Mouse (Mus musculus) heart, embryonic 11.5 days (tissue): Measurements from ENCODE around the gene Cdca5. TPM values are rescaled to one million over a fixed set of nuclear protein-coding genes. Genes with fewer than 3 reads are reported as not detected.

Source experiments
- ATAC-seq: fragments of 200-750 bp; cut with Nextera tagmentation; replicated peaks from 2 replicates; pipeline ENCODE4 v1.8.0; 2017; ENCODE audit warnings: moderate library complexity; ENCODE audit not compliant: insufficient number of reproducible peaks, low FRiP score, low TSS enrichment
- H3K27ac ChIP-seq: fragments of 300-500 bp; sonication (generic); 2 replicates; pipeline ENCODE4 v1.5.1; 2014; ENCODE audit warnings: mild to moderate bottlenecking, low read depth, low read length
- H3K27me3 ChIP-seq: fragments of 300-500 bp; sonication (generic); 2 replicates; pipeline ENCODE4 v1.6.1; 2014; ENCODE audit warnings: mild to moderate bottlenecking, low read length, mixed read lengths; ENCODE audit not compliant: control insufficient read depth, insufficient read depth
- H3K36me3 ChIP-seq: fragments of 300-500 bp; sonication (generic); 2 replicates; pipeline ENCODE4 v1.6.1; 2014; ENCODE audit warnings: mild to moderate bottlenecking, low read length, moderate library complexity, mixed read lengths; ENCODE audit not compliant: control insufficient read depth, insufficient read depth
- H3K4me1 ChIP-seq: fragments of 300-500 bp; sonication (generic); 2 replicates; pipeline ENCODE4 v1.6.1; 2014; ENCODE audit warnings: low read length; ENCODE audit not compliant: control insufficient read depth, insufficient read depth
- H3K4me2 ChIP-seq: fragments of 300-500 bp; sonication (generic); 2 replicates; pipeline ENCODE4 v1.6.1; 2014; ENCODE audit warnings: mild to moderate bottlenecking, moderate library complexity
- H3K4me3 ChIP-seq: fragments of 300-500 bp; sonication (generic); 2 replicates; pipeline ENCODE4 v1.5.1; 2014; ENCODE audit warnings: low read depth, low read length
- H3K9ac ChIP-seq: fragments of 300-500 bp; sonication (generic); 2 replicates; pipeline ENCODE4 v1.6.1; 2014; ENCODE audit warnings: mild to moderate bottlenecking, low read depth, low read length, moderate library complexity
- H3K9me3 ChIP-seq: fragments of 300-500 bp; sonication (generic); replicated peaks from 2 replicates; pipeline ENCODE4 v1.6.1; 2016; ENCODE audit warnings: low read length; ENCODE audit not compliant: control insufficient read depth
- WGBS: fragments of 180-500 bp; shearing (Covaris S2); extraction: QIAGEN DNeasy Blood & Tissue Kit; methylation state at CpG from one replicate; pipeline ENCODE4 v1.1.7; 2014; ENCODE audit not compliant: insufficient replicate concordance; 5-methylcytosine and 5-hydroxymethylcytosine counted together
- polyA plus RNA-seq: library from polyadenylated mRNA; unstranded; fragments of >200 nt; fragmentation: Nextera tagmentation; extraction: Ambion mirVana; gene quantifications from 2 replicates; pipeline ENCODE4 v1.2.1, GENCODE M21; 2014

Gene Cdca5
- polyA plus RNA-seq, 1 experiment from 2014 or later, result 33.4 TPM

DNA sequence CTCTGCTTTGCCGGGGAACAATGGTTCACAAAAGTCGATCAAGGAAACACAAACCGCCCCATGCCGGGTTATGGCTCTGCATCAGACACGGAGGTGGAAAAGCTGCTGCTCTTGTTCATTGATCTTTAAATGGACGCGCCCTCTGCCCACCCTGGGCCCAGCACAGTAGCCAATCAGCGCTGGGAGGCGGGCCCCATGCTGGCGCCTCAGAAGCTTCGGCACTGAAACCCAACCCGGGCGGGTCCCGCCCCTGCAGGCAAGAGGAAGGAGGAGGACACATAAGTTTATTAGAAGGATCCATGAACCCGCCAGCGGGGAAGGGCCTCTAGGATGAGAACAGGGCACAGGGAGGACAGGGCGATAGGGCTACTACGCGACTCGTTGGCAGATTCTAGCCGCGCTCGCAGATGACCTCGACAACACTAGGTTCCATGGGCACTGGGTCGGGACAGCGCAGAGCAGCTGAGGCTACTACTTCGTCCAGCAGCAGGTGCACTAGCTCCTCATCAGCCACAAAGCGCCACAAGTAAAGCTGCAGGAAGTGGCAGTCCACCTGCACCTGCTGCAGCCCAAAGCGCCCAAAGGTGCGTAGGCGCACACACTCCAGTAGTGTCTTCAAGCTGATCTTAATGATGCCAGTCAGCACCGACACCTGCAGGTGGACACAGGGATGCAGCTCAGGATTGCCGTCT lies 16.9 kb upstream of the Cdca5 start, which contains the start of gene Tm7sf2:
Gene Tm7sf2 (minus strand): TSS at position 650 of the 692 bp plus-strand sequence.
- H3K36me3 ChIP-seq, result peaks cover 17% of the 10 kb centered on the region
- H3K27ac ChIP-seq, result peak within 1 kb of the TSS; percentile 57
- no peaks in the 10 kb centered on the region for H3K9me3 ChIP-seq
- peak within 1 kb of the TSS; percentile 99 for H3K4me2 ChIP-seq
- no peaks in the 10 kb centered on the region for H3K27me3 ChIP-seq
- peaks cover 18% of the 10 kb centered on the region for H3K4me1 ChIP-seq
- peak within 1 kb of the TSS; percentile 52 for H3K4me3 ChIP-seq
- peak; percentile 84 for ATAC-seq
- 13% methylated on average over 33 of the region's 33 CpGs for WGBS
- peak within 1 kb of the TSS; percentile 71 for H3K9ac ChIP-seq

GRCm38 (mm10) chr19:6068951-6069350 lies 15.8 kb upstream of the Cdca5 start:
- Histone ChIP-seq H3K9me3 (no peaks in the 10 kb centered on the region), H3K4me1 (peaks cover 18% of the 10 kb centered on the region), H3K4me3 (no peak overlapping the region), H3K9ac (no peak overlapping the region), H3K27me3 (no peaks in the 10 kb centered on the region), H3K4me2 (no peak overlapping the region), H3K36me3 (peaks cover 17% of the 10 kb centered on the region), H3K27ac (no peak overlapping the region)
- no peak for ATAC-seq
- WGBS, result 75% methylated on average over 4 of the region's 4 CpGs

GRCm38 (mm10) chr19:6069851-6070250 lies 14.9 kb upstream of the Cdca5 start:
- Histone ChIP-seq H3K36me3 (peaks cover 17% of the 10 kb centered on the region), H3K4me1 (peaks cover 18% of the 10 kb centered on the region), H3K4me3 (no peak overlapping the region), H3K9ac (no peak overlapping the region), H3K27me3 (no peaks in the 10 kb centered on the region), H3K9me3 (no peaks in the 10 kb centered on the region), H3K27ac (no peak overlapping the region), H3K4me2 (no peak overlapping the region)
- ATAC-seq, result no peak
- 87% methylated on average over 10 of the region's 10 CpGs for WGBS

GRCm38 (mm10) chr19:6070571-6071250 lies 14.1 kb upstream of the Cdca5 start:
- 85% methylated on average over 31 of the region's 31 CpGs for WGBS
- H3K4me2 ChIP-seq, result no peak overlapping the region
- H3K36me3 ChIP-seq, result peaks cover 17% of the 10 kb centered on the region
- no peak overlapping the region for H3K4me3 ChIP-seq
- no peaks in the 10 kb centered on the region for H3K9me3 ChIP-seq
- no peak overlapping the region for H3K27ac ChIP-seq
- no peak overlapping the region for H3K9ac ChIP-seq
- H3K4me1 ChIP-seq, result peaks cover 18% of the 10 kb centered on the region
- ATAC-seq, result no peak
- H3K27me3 ChIP-seq, result no peaks in the 10 kb centered on the region

DNA sequence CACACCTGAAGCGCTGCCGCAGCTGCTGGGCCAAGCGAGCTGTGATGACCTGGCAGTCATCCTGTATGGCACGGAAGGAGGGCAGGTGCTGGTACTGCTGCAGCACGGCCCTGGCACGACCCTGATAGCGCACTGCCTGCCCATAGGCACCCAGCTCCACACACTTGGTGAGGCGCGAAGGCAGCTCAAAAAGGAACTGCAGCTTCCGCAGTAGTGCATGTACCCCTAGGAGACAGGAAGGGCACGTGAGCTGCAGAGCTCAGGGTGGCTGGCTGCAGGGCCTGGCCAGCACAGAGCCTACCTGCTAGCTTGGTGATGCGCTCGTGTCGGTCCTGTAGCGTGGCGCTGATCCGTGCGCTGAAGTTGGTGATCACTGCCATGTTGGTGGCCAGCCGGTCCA lies 13.5 kb upstream of the Cdca5 start:
- Histone ChIP-seq H3K27ac (no peak overlapping the region), H3K4me1 (peaks cover 22% of the 10 kb centered on the region), H3K4me3 (no peak overlapping the region), H3K9me3 (no peaks in the 10 kb centered on the region), H3K4me2 (no peak overlapping the region), H3K27me3 (no peaks in the 10 kb centered on the region), H3K9ac (no peak overlapping the region), H3K36me3 (peaks cover 17% of the 10 kb centered on the region)
- ATAC-seq, result no peak
- WGBS, result 89% methylated on average over 19 of the region's 19 CpGs

GRCm38 (mm10) chr19:6073889-6074288 lies 10.9 kb upstream of the Cdca5 start:
- peaks cover 6% of the 10 kb centered on the region for H3K4me1 ChIP-seq
- H3K9ac ChIP-seq, result no peak overlapping the region
- H3K4me3 ChIP-seq, result no peak overlapping the region
- H3K4me2 ChIP-seq, result no peak overlapping the region
- 92% methylated on average over 5 of the region's 5 CpGs for WGBS
- peaks cover 14% of the 10 kb centered on the region for H3K36me3 ChIP-seq
- H3K27ac ChIP-seq, result no peak overlapping the region
- no peaks in the 10 kb centered on the region for H3K27me3 ChIP-seq
- no peaks in the 10 kb centered on the region for H3K9me3 ChIP-seq
- no peak for ATAC-seq

GRCm38 (mm10) chr19:6076564-6077393 lies 8.0 kb upstream of the Cdca5 start, which contains the start of gene Vps51:
Gene Vps51 (minus strand): TSS chr19:6077231.
- peak within 1 kb of the TSS; percentile 96 for H3K4me2 ChIP-seq
- WGBS, result 2% methylated on average over 33 of the region's 33 CpGs
- no peaks in the 10 kb centered on the region for H3K9me3 ChIP-seq
- no peaks in the 10 kb centered on the region for H3K27me3 ChIP-seq
- peak; percentile 72 for ATAC-seq
- peaks cover 6% of the 10 kb centered on the region for H3K4me1 ChIP-seq
- H3K36me3 ChIP-seq, result peaks cover 1% of the 10 kb centered on the region
- peak within 1 kb of the TSS; percentile 77 for H3K9ac ChIP-seq
- H3K4me3 ChIP-seq, result peak within 1 kb of the TSS; percentile 64
- H3K27ac ChIP-seq, result peak within 1 kb of the TSS; percentile 67

DNA sequence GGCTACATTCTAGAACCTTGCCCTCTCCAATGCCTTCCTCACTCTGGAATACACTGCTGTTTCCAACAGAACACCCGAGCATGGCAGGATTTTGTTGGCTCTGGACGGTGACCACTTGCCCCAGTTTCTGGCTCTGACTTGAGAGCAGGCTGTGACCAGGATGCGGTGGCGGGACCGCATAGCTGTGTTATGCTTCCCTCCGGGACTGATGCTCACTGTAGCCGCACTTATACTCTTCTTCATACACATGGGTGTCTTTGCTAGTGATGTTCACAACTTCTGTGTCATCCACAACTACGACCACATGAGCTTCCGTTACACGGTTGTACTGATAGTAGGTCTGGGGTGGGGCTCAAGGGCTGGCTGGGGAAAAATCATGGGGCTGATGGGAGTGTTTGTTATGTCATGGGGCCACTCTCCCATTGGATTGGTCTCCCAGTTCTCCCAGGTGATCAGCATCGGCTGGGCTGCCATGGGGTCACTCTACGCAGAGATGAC lies 4.8 kb upstream of the Cdca5 start, which contains the start of gene Tmem262:
Gene Tmem262 (plus strand): TSS at position 51 of the 498 bp plus-strand sequence.
- Histone ChIP-seq H3K27me3 (no peaks in the 10 kb centered on the region), H3K36me3 (peaks cover 8% of the 10 kb centered on the region), H3K4me1 (peaks cover 14% of the 10 kb centered on the region), H3K27ac (no peak within 1 kb of the TSS), H3K4me2 (no peak within 1 kb of the TSS), H3K9me3 (no peaks in the 10 kb centered on the region), H3K9ac (no peak within 1 kb of the TSS), H3K4me3 (no peak within 1 kb of the TSS)
- no peak for ATAC-seq
- WGBS, result 86% methylated on average over 12 of the region's 12 CpGs
